Mouse (Mus musculus) embryo, embryonic 10.5 days (tissue): ENCODE data around the gene Akap14.

Experiments
- DNase-seq: peaks from one replicate; pipeline ENCODE4 v3.0.0-alpha.2; 2015; ENCODE audit warnings: low spot score

The Akap14 gene

GRCm38 (mm10) chrX:37103826-37104225, 64.8 kb downstream of the Akap14 start:
- no peak for DNase-seq
